Mouse (Mus musculus): ENCODE measurements around the gene Ankrd7.

Ankrd7 gene

DNA sequence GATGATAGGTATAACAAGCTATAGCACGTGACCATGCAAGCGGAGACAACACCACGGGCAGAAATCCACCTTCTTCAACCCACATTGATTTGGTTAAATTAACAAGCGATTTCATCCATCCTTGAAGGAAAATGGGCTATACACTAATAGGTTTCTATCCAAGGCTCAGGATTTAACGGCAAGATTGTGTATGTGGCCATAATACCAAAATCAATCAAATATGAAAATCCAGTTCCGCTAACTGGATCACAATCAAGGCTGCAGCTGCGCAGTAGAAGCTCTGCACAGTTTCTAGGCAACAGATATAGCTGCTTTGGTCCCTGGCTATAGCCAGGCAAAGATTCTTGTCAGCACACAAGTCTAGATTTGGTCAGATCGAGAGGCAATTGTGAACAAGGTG, at the start of gene Ankrd7:
Ankrd7 (plus strand) TSS at position 301 of the 400 bp plus-strand sequence.
- no peak for DNase-seq (ENCODE audit: inconsistent age in 2 of 2, low spot score in 1 of 2)

DNA sequence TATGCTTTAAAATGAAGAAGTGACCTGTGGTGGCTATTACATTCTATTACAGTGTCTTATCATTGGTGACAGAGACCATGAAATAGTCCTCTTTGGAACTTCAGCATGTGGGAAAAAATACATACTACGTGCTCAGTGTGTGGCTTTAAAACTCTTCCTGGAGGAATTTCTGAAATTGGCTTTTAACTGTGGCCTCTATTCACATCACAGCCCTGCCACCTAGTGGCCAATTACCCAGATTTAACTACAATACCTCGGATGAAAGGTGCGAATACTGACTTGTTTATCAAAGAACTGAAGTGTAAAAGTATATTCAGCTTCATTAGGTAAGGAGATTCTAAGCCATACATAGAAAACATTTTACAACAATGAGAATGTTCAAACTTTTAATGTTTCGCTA, 46.8 kb upstream of the Ankrd7 start:
- peak; percentile 38 to 86 for DNase-seq (ENCODE audit: inconsistent age in 2 of 2, low spot score in 1 of 2)

DNA sequence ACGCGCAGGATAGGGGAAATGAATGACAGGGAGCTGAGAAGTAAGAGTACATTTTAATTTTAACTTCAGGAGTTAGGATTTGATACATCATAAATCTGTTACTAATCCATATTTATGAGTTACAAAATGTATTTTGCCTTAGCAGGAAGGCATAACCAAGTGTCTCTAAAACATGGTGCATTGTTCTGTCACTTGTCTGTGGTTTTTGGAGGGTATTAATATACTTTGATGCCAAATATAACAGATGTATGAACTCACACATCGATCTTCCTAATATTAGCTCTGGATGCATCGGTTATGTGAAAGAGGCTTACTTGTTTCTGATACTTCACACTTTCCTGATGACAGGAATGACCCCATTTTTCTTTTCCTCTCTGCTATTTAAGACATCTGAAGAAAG, 45.9 kb upstream of the Ankrd7 start:
- no peak for DNase-seq (ENCODE audit: inconsistent age in 2 of 2, low spot score in 1 of 2)

DNA sequence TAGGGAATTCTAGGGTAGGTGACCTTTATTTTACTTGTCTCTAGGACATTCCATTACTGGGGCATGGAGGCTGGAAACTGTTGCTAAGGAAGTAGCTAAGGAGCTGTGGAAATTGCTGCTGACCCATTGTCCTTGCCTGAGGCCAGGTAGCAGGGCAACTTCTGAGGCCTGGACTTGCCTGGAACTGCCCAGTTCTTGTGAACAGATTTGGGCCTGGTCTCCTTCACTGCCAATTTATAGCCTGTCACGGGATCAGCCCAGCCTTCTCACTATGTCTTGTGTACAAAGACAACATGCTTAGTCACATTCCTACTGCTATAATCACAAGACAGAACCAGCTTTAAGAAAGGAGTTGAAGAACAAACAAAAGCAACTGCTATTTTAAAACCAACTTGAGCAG, 43.3 kb upstream of the Ankrd7 start:
- no peak for DNase-seq (ENCODE audit: inconsistent age in 2 of 2, low spot score in 1 of 2)

DNA sequence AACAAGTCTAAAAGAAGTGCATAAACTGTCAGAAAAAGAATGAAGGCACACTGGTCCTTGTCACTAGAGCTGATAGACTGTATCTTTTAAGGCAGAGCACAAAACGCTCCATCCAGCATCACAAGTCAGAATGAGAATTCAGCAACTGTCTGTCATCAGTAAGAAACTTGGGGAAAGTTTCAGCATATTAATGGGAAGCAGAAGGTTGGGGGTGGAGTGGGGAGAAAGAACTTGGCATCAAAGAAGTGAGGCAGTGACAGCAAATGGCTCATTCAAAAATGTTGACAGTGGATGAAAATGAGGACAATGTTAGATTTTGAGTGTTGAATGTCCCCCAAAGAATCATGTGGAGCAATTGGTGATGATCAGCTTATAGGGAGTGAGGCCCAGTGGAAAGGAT, 33.2 kb upstream of the Ankrd7 start:
- DNase-seq (ENCODE audit: inconsistent age in 2 of 2, low spot score in 1 of 2) = no peak

- DNase-seq (ENCODE audit: inconsistent age in 2 of 2, low spot score in 1 of 2) = peak; percentile 64 to 80
Measured at GRCm38 (mm10) chr6:18844529-18844928, 21.6 kb upstream of the Ankrd7 start.

GRCm38 (mm10) chr6:18845571-18845970, 20.5 kb upstream of the Ankrd7 start:
- DNase-seq (ENCODE audit: inconsistent age in 2 of 2, low spot score in 1 of 2) = peak in 1 of 2 experiments; percentile 65

DNA sequence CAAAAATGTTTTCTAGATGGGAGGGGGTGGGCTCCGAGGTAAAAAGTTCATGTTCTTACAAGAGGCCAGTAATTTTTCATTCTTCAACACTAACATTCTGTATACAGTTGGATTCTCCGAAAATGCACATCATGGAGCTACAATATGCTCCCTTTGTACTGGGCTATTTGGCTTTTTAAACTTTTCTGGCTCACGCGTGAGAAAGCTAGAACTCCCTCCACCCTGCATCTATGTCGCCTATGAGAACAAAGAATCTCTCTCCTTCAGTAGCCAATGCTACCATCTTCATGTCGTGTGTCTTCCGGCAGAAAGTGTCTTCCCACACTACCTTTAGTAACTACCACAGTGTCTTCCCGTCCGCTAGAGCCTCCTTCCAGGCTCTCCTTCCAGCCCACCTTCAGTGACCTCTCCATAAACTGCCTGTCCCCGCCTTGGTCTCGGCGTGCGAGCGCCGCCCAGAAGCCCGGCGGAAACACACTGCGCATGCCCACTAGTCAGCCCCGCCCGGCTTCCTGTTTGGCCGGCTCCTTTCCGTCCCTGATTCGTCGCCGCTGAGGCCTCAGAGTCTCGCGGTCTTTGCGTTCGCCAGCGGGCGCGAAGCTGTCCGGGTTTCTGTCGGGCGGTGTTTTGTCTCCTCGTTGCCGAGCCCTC, 17.9 kb upstream of the Ankrd7 start, which contains the start of gene Lsm8:
Lsm8 (plus strand) TSS at position 529 of the 651 bp plus-strand sequence.
- DNase-seq (ENCODE audit: inconsistent age in 2 of 2, low spot score in 1 of 2) = peak; percentile 97 to 99

GRCm38 (mm10) chr6:18848702-18849061, 17.4 kb upstream of the Ankrd7 start:
- no peak for DNase-seq (ENCODE audit: inconsistent age in 2 of 2, low spot score in 1 of 2)

- DNase-seq (ENCODE audit: inconsistent age in 2 of 2, low spot score in 1 of 2) = no peak
Measured at GRCm38 (mm10) chr6:18855323-18855722, 10.8 kb upstream of the Ankrd7 start.

- DNase-seq (ENCODE audit: inconsistent age in 2 of 2, low spot score in 1 of 2) = no peak
Measured at GRCm38 (mm10) chr6:18856487-18857078, 9.5 kb upstream of the Ankrd7 start.

- DNase-seq (ENCODE audit: inconsistent age in 2 of 2, low spot score in 1 of 2) = no peak
Measured at GRCm38 (mm10) chr6:18889030-18889429, 22.9 kb downstream of the Ankrd7 start.

DNA sequence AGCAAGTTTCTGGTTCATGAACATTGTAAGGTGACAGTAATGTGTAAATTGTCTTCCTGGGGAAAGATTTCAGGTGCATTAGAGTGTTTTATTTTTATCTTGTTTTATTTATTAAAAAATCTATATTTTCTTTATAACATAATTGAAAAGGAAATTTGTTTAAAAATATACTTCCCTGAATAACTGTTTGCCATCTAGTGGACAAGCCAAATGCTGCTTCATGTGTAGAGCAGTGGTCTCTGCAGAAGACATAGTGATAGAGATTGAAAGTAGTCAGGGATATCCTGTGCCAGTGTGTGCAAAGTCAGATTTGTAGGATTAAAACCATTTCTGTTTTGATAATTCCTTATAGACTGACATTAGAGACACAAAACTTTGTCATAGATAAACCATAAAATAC, 28.0 kb downstream of the Ankrd7 start:
- DNase-seq (ENCODE audit: inconsistent age in 2 of 2, low spot score in 1 of 2) = no peak

GRCm38 (mm10) chr6:18907173-18907572, 41.1 kb downstream of the Ankrd7 start:
- peak in 1 of 2 experiments; percentile 28 for DNase-seq (ENCODE audit: inconsistent age in 2 of 2, low spot score in 1 of 2)

- peak in 1 of 2 experiments; percentile 49 for DNase-seq (ENCODE audit: inconsistent age in 2 of 2, low spot score in 1 of 2)
Measured at GRCm38 (mm10) chr6:18913179-18913578, 47.1 kb downstream of the Ankrd7 start.

GRCm38 (mm10) chr6:18916021-18916420, 49.9 kb downstream of the Ankrd7 start:
- DNase-seq (ENCODE audit: inconsistent age in 2 of 2, low spot score in 1 of 2) = no peak

- DNase-seq (ENCODE audit: inconsistent age in 2 of 2, low spot score in 1 of 2) = no peak
Measured at GRCm38 (mm10) chr6:18916471-18916870, 50.4 kb downstream of the Ankrd7 start.

All from adrenal gland, adult (tissue).